Mouse (Mus musculus) heart, embryonic 13.5 days (tissue): ENCODE results near the gene Mbd3. TPM values are rescaled to one million over a fixed set of nuclear protein-coding genes. Genes with fewer than 3 reads are reported as not detected.

Experiments
- ATAC-seq: fragments of 200-750 bp; cut with Nextera tagmentation; 2 replicates; pipeline ENCODE4 v1.8.0; 2017; ENCODE audit warnings: moderate TSS enrichment; ENCODE audit not compliant: insufficient number of reproducible peaks, low FRiP score, low TSS enrichment; ENCODE audit errors: extremely low read depth
- H3K27ac ChIP-seq: fragments of 300-500 bp; sonication (generic); replicated peaks from 2 replicates; pipeline ENCODE4 v1.5.1; 2015; ENCODE audit warnings: moderate library complexity, mild to moderate bottlenecking, inconsistent platforms
- H3K27me3 ChIP-seq: fragments of 300-500 bp; sonication (generic); replicated peaks from 2 replicates; pipeline ENCODE4 v1.6.1; 2015; ENCODE audit warnings: mild to moderate bottlenecking, inconsistent platforms
- H3K36me3 ChIP-seq: fragments of 300-500 bp; sonication (generic); 2 replicates; pipeline ENCODE4 v1.6.1; 2015; ENCODE audit warnings: mild to moderate bottlenecking, inconsistent platforms
- H3K4me1 ChIP-seq: fragments of 300-500 bp; sonication (generic); 2 replicates; pipeline ENCODE4 v1.6.1; 2015; ENCODE audit warnings: inconsistent platforms
- H3K4me2 ChIP-seq: fragments of 300-500 bp; sonication (generic); 2 replicates; pipeline ENCODE4 v1.6.1; 2015; ENCODE audit warnings: inconsistent platforms, mild to moderate bottlenecking, moderate library complexity
- H3K4me3 ChIP-seq: fragments of 300-500 bp; sonication (generic); 2 replicates; pipeline ENCODE4 v1.5.1; 2015; ENCODE audit warnings: moderate library complexity, mild to moderate bottlenecking, inconsistent platforms
- H3K9ac ChIP-seq: fragments of 300-500 bp; sonication (generic); 2 replicates; pipeline ENCODE4 v1.6.1; 2015; ENCODE audit warnings: inconsistent platforms, mild to moderate bottlenecking, moderate library complexity
- H3K9me3 ChIP-seq: fragments of 300-500 bp; sonication (generic); 2 replicates; pipeline ENCODE4 v1.6.1; 2016; ENCODE audit warnings: inconsistent platforms
- WGBS: fragments of 180-500 bp; shearing (Covaris S2); methylation state at CpG from one replicate; pipeline ENCODE4 v1.1.7; 2015; ENCODE audit warnings: mixed read lengths; 5-methylcytosine and 5-hydroxymethylcytosine counted together
- polyA plus RNA-seq: library from polyadenylated mRNA; unstranded; fragments of >200 nt; fragmentation: Nextera tagmentation; extraction: Ambion mirVana; gene quantifications from 2 replicates; pipeline ENCODE4 v1.2.1, GENCODE M21; 2015

Gene Mbd3
- polyA plus RNA-seq, 1 experiment from 2014 or later = 170 TPM

DNA sequence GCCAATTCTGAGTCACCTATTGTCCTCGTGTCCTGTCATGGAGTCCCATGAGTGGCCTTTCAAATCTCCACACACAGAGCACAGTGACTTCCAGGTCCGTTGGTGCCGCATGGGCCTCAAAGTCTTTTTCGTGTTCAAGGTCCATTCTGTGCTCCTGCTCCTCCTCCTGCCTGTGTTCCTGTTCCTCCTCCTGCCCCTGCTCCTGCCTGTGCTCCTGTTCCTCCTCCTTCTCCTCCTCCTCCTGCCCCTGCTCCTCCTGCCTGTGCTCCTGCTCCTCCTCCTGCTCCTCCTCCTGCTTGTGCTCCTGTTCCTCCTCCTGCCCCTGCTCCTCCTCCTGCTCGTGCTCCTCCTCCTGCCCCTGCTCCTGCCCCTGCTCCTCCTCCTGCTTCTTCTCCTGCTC is 31.4 kb downstream of the Mbd3 start:
- WGBS = 58% methylated on average over 5 of the region's 5 CpGs
- Histone ChIP-seq H3K9ac (no peak overlapping the region), H3K4me1 (peaks cover 5% of the 10 kb centered on the region; the same call in 1 of the 2 replicates)

GRCm38 (mm10) chr10:80365736-80366135 is 33.6 kb downstream of the Mbd3 start:
- H3K9me3 ChIP-seq = no peaks in the 10 kb centered on the region
- H3K4me2 ChIP-seq = no peak overlapping the region
- H3K4me1 ChIP-seq = no peaks in the 10 kb centered on the region
- H3K36me3 ChIP-seq = no peaks in the 10 kb centered on the region
- no peak overlapping the region for H3K4me3 ChIP-seq
- peaks cover 68% of the 10 kb centered on the region for H3K27me3 ChIP-seq
- no peak overlapping the region for H3K9ac ChIP-seq
- ATAC-seq = no peak
- 56% methylated on average over 6 of the region's 6 CpGs for WGBS
- H3K27ac ChIP-seq = no peak overlapping the region

More for the DNA sequence above, 31.4 kb downstream of the Mbd3 start:
- Histone ChIP-seq H3K4me2 (no peak overlapping the region), H3K4me3 (no peak overlapping the region), H3K36me3 (no peaks in the 10 kb centered on the region), H3K27ac (no peak overlapping the region), H3K9me3 (no peaks in the 10 kb centered on the region), H3K27me3 (peaks cover 65% of the 10 kb centered on the region)
- no peak for ATAC-seq

DNA sequence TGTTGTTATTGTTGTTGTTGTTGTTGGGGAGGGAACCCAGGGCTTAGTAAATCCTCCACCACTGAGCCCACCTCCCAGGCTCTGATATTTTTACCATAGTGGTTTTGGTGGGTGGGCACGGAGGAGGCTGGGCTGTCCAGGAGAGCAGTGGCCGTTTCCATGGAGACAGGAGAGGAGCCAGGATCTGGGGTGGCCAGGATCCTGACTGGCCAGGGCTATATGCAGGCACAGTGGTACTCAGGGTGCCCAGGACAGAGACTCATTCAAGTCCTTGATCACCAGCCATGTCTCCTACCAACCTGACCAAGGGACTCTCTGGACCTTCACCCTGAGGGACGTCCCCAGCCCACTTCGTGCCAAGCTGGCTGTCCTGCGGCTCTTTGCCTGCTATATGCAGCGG is 35.6 kb downstream of the Mbd3 start:
- Histone ChIP-seq H3K36me3 (no peaks in the 10 kb centered on the region), H3K9me3 (no peaks in the 10 kb centered on the region), H3K27ac (no peak overlapping the region), H3K9ac (no peak overlapping the region), H3K4me3 (no peak overlapping the region), H3K4me1 (no peaks in the 10 kb centered on the region), H3K4me2 (no peak overlapping the region), H3K27me3 (peaks cover 80% of the 10 kb centered on the region)
- 50% methylated on average over 6 of the region's 6 CpGs for WGBS
- no peak for ATAC-seq

GRCm38 (mm10) chr10:80357994-80358639 is 41.2 kb downstream of the Mbd3 start:
- Histone ChIP-seq H3K36me3 (no peaks in the 10 kb centered on the region), H3K9ac (peak overlapping the region; percentile 37; the same call in 1 of the 2 replicates), H3K27me3 (peaks cover 89% of the 10 kb centered on the region), H3K9me3 (no peaks in the 10 kb centered on the region), H3K4me3 (peak overlapping the region; percentile 31), H3K27ac (no peak overlapping the region), H3K4me1 (peaks cover 12% of the 10 kb centered on the region), H3K4me2 (peak overlapping the region; percentile 56)
- 7% methylated on average over 31 of the region's 31 CpGs for WGBS
- ATAC-seq = peak; percentile 12; the same call in 1 of the 2 replicates

DNA sequence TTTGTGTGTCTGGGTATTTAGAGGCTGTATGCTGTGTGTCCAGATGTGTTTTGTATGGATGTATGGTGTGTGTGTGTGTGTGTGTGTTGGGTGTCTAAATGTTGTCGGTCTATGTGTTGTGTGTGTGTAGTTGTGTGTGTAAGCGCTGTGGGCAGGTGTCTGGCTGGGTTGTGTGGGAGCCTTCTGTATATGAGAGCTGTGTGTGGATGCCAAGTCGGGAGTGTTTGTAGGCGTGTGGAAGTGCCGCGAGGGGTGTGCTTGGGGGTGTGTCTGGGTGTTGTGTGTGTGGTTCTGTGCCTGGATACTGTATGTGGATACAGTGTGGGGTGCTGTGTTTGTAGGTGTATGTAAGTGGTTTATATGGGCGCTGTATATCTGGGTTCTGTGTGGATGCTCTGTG is 42.0 kb downstream of the Mbd3 start:
- Histone ChIP-seq H3K4me2 (no peak overlapping the region), H3K36me3 (no peaks in the 10 kb centered on the region)
- 40% methylated on average over 7 of the region's 7 CpGs for WGBS

GRCm38 (mm10) chr10:80356737-80357136 is 42.6 kb downstream of the Mbd3 start:
- Histone ChIP-seq H3K27me3 (peaks cover 97% of the 10 kb centered on the region), H3K27ac (no peak overlapping the region), H3K4me3 (peak overlapping the region; percentile 41), H3K36me3 (no peaks in the 10 kb centered on the region), H3K4me1 (peaks cover 19% of the 10 kb centered on the region), H3K9me3 (no peaks in the 10 kb centered on the region), H3K4me2 (peak overlapping the region; percentile 57), H3K9ac (peak overlapping the region; percentile 66; the same call in 1 of the 2 replicates)
- no peak for ATAC-seq
- 2% methylated on average over 34 of the region's 34 CpGs for WGBS

More for the DNA sequence above, 42.0 kb downstream of the Mbd3 start:
- peaks cover 91% of the 10 kb centered on the region for H3K27me3 ChIP-seq
- no peaks in the 10 kb centered on the region for H3K9me3 ChIP-seq
- ATAC-seq = no peak
- H3K4me1 ChIP-seq = peaks cover 19% of the 10 kb centered on the region
- peak overlapping the region; percentile 31; the same call in 1 of the 2 replicates for H3K4me3 ChIP-seq
- H3K9ac ChIP-seq = no peak overlapping the region; the same call in 1 of the 2 replicates
- no peak overlapping the region for H3K27ac ChIP-seq

- H3K27me3 ChIP-seq = peaks cover 100% of the 10 kb centered on the region
- ATAC-seq = no peak
- WGBS = 2% methylated on average over 53 of the region's 53 CpGs
- no peaks in the 10 kb centered on the region for H3K36me3 ChIP-seq
- H3K4me3 ChIP-seq = peak within 1 kb of the TSS; percentile 41
- no peaks in the 10 kb centered on the region for H3K9me3 ChIP-seq
- peaks cover 19% of the 10 kb centered on the region for H3K4me1 ChIP-seq
- H3K4me2 ChIP-seq = peak within 1 kb of the TSS; percentile 57
- no peak within 1 kb of the TSS for H3K27ac ChIP-seq
- peak within 1 kb of the TSS; percentile 66; the same call in 1 of the 2 replicates for H3K9ac ChIP-seq
These were observed 43.2 kb downstream of the Mbd3 start, which contains the start of gene Plk5 for GRCm38 (mm10) chr10:80356001-80356682. Plk5 (plus strand) TSS chr10:80356459.

DNA sequence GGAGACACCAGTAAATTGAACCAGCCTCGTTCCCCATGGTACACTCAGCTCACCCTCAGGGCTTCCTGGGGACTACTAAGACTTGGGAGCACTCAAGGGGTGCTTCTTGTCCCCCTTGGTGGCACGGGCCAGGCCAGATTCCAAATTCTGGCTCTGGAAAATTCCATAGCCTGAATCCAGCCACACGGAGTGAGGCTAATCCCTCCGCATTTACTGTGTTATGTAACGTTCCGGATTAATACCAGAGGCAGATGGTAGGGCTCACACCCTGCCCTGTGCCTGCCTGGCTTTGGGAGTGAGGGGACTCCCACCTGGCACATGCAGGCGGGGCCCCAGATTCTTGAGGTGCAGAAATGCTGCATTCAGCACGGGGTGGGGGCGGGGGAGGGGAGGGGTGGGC is 43.9 kb downstream of the Mbd3 start:
- Histone ChIP-seq H3K4me2 (no peak overlapping the region), H3K9me3 (no peaks in the 10 kb centered on the region), H3K4me3 (peak overlapping the region; percentile 41; the same call in 1 of the 2 replicates), H3K36me3 (no peaks in the 10 kb centered on the region), H3K4me1 (peaks cover 19% of the 10 kb centered on the region), H3K27ac (no peak overlapping the region), H3K27me3 (peaks cover 100% of the 10 kb centered on the region), H3K9ac (no peak overlapping the region)
- 13% methylated on average over 9 of the region's 9 CpGs for WGBS
- ATAC-seq = no peak

DNA sequence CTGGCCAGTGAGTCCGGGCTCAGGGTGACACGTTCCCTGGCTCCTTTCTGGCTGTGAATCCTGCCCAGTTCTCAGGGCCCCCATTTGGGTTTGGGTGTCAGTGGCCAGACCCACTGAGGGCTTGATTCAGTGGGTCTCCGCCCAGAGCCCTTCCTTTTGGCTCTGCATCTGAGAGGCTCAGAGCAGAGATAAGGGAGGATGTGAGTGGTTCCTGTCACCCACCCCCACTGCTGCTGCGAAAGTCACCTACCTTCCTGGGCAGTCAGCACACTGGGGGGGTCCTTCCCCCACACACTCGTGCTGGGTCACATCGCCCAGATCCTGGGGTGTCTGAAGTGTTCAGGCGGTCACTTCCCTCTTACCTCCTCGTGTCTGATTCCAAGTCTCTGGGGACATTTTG is 46.6 kb downstream of the Mbd3 start:
- no peaks in the 10 kb centered on the region for H3K36me3 ChIP-seq
- WGBS = 36% methylated on average over 8 of the region's 8 CpGs
- H3K4me1 ChIP-seq = peaks cover 39% of the 10 kb centered on the region
- no peak overlapping the region for H3K4me2 ChIP-seq
- peak overlapping the region; percentile 47; the same call in 1 of the 2 replicates for H3K9ac ChIP-seq
- ATAC-seq = no peak
- H3K9me3 ChIP-seq = no peaks in the 10 kb centered on the region
- H3K27ac ChIP-seq = no peak overlapping the region
- H3K27me3 ChIP-seq = peaks cover 97% of the 10 kb centered on the region
- no peak overlapping the region for H3K4me3 ChIP-seq

DNA sequence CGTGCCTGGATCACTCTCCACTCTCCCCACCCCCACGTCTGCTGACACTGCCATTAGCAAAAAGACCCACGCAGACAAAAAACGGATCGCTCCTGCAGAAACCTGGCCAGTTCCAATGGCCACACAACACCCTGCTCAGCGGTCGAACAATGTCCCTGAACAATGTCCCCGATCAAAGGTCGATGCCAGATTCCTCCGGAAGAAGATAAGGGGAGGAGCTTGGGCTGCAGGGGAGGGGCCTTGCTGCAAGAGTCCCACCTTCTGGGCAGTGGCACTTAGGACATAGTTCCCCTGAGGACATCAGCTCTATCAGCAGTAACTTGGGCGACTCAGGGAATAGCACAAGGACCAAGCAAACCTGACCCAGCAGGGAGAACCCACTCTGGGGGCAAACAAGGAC is 47.5 kb downstream of the Mbd3 start:
- Histone ChIP-seq H3K36me3 (no peaks in the 10 kb centered on the region), H3K27ac (no peak overlapping the region), H3K4me1 (peaks cover 45% of the 10 kb centered on the region), H3K9me3 (no peaks in the 10 kb centered on the region), H3K9ac (no peak overlapping the region), H3K4me3 (no peak overlapping the region), H3K4me2 (no peak overlapping the region), H3K27me3 (peaks cover 97% of the 10 kb centered on the region)
- 26% methylated on average over 11 of the region's 11 CpGs for WGBS
- no peak for ATAC-seq

- Histone ChIP-seq H3K4me3 (no peak overlapping the region), H3K27ac (no peak overlapping the region), H3K9ac (no peak overlapping the region), H3K27me3 (peaks cover 97% of the 10 kb centered on the region), H3K4me1 (peaks cover 37% of the 10 kb centered on the region), H3K9me3 (no peaks in the 10 kb centered on the region), H3K4me2 (no peak overlapping the region), H3K36me3 (no peaks in the 10 kb centered on the region)
- 2% methylated on average over 7 of the region's 7 CpGs for WGBS
- ATAC-seq = 0 out of 2 replicates have a peak, but pooled peaks have one; percentile 13
These were observed 49.1 kb downstream of the Mbd3 start for GRCm38 (mm10) chr10:80350292-80350691.
